Mouse (Mus musculus) liver, adult 10 weeks (tissue): ENCODE measurements around the gene Tmem141. TPM values are rescaled to one million over a fixed set of nuclear protein-coding genes. Genes with fewer than 3 reads are reported as not detected.

Experiments used
- polyA plus RNA-seq: library from polyadenylated mRNA; stranded (reverse); fragments of 350-450 nt; fragmentation: Illumina TruSeq; extraction: RNeasy Lipid Tissue Mini Kit (QIAGEN cat#74804); gene quantifications from one replicate; pipeline ENCODE4 v1.2.3, GENCODE M21; 2014; ENCODE audit warnings: low read depth, low replicate concordance

The Tmem141 gene
- 7.4 TPM for polyA plus RNA-seq

GRCm38 (mm10) chr2:25621229-25622200, at the start of gene Tmem141:
TSS of gene Tmem141 (minus strand) at chr2:25622005.

GRCm38 (mm10) chr2:25657652-25658051, 35.8 kb upstream of the Tmem141 start, which contains the start of gene Lcn5:
TSS of gene Lcn5 (plus strand) at chr2:25657952.

GRCm38 (mm10) chr2:25652902-25653301, 31.1 kb upstream of the Tmem141 start, which contains the start of gene Lcn8:
TSS of gene Lcn8 (plus strand) at chr2:25653120.

GRCm38 (mm10) chr2:25627811-25628210, 6.0 kb upstream of the Tmem141 start, which contains the start of gene Fcna:
TSS of gene Fcna (minus strand) at chr2:25628030.

GRCm38 (mm10) chr2:25617578-25617977, 4.2 kb downstream of the Tmem141 start, which contains the start of gene Ccdc183:
TSS of gene Ccdc183 (minus strand) at chr2:25617678.

GRCm38 (mm10) chr2:25607761-25608622, 13.8 kb downstream of the Tmem141 start, which contains the start of gene Rabl6:
TSS of gene Rabl6 (minus strand) at chr2:25608521.

GRCm38 (mm10) chr2:25581294-25581864, 40.4 kb downstream of the Tmem141 start, which contains the start of gene Ajm1:
TSS of gene Ajm1 (minus strand) at chr2:25581757.

GRCm38 (mm10) chr2:25574579-25575431, 47.0 kb downstream of the Tmem141 start, which contains the start of the genes Mamdc4 and Phpt1:
TSS of gene Mamdc4 (minus strand) at chr2:25574845.
TSS of gene Phpt1 (minus strand) at chr2:25575224.

Other genes with a start within 250 kb of the Tmem141 start
- gene Sapcd2, start 249.7 kb downstream of the Tmem141 start, polyA plus RNA-seq, result not detected
- gene Entpd2, start 226.1 kb downstream of the Tmem141 start, polyA plus RNA-seq, result not detected
- gene Npdc1, start 222.7 kb downstream of the Tmem141 start, polyA plus RNA-seq, result 1.1 TPM
- not detected for gene Fut7, start 198.7 kb downstream of the Tmem141 start, polyA plus RNA-seq
- gene Abca2, start 193.3 kb downstream of the Tmem141 start, polyA plus RNA-seq, result 2.0 TPM
- not detected for gene Clic3, start 165.2 kb downstream of the Tmem141 start, polyA plus RNA-seq
- gene Paxx, start 160.9 kb downstream of the Tmem141 start, polyA plus RNA-seq, result 57.0 TPM
- gene Ptgds, start 152.0 kb downstream of the Tmem141 start, polyA plus RNA-seq, result 2.1 TPM
- not detected for gene Lcn12, start 128.1 kb downstream of the Tmem141 start, polyA plus RNA-seq
- gene Fbxw5, start 121.3 kb downstream of the Tmem141 start, polyA plus RNA-seq, result 1.9 TPM
- 156 TPM for gene C8g, start 120.3 kb downstream of the Tmem141 start, polyA plus RNA-seq
- 0.93 TPM for gene Traf2, start 75.1 kb downstream of the Tmem141 start, polyA plus RNA-seq
- gene Edf1, start 64.2 kb downstream of the Tmem141 start, polyA plus RNA-seq, result 9.1 TPM
- gene Mamdc4, start 47.2 kb downstream of the Tmem141 start, polyA plus RNA-seq, result not detected
- gene Phpt1, start 46.8 kb downstream of the Tmem141 start, polyA plus RNA-seq, result 3.5 TPM
- not detected for gene Ajm1, start 40.2 kb downstream of the Tmem141 start, polyA plus RNA-seq
- gene Rabl6, start 13.5 kb downstream of the Tmem141 start, polyA plus RNA-seq, result 7.1 TPM
- not detected for gene Ccdc183, start 4.3 kb downstream of the Tmem141 start, polyA plus RNA-seq
- 34.9 TPM for gene Fcna, start 6.0 kb upstream of the Tmem141 start, polyA plus RNA-seq
- gene Lcn8, start 31.1 kb upstream of the Tmem141 start, polyA plus RNA-seq, result not detected
- not detected for gene Lcn5, start 35.9 kb upstream of the Tmem141 start, polyA plus RNA-seq
- not detected for gene Lcn6, start 54.8 kb upstream of the Tmem141 start, polyA plus RNA-seq
- gene Lcn10, start 60.7 kb upstream of the Tmem141 start, polyA plus RNA-seq, result not detected
- gene Obp2a, start 78.0 kb upstream of the Tmem141 start, polyA plus RNA-seq, result not detected
- 0.72 TPM for gene Bmyc, start 84.7 kb upstream of the Tmem141 start, polyA plus RNA-seq
- not detected for gene Obp2b, start 115.0 kb upstream of the Tmem141 start, polyA plus RNA-seq
- gene Lcn3, start 143.6 kb upstream of the Tmem141 start, polyA plus RNA-seq, result not detected
- gene Lcn11, start 155.0 kb upstream of the Tmem141 start, polyA plus RNA-seq, result not detected
- gene Gm13539, start 160.3 kb upstream of the Tmem141 start, polyA plus RNA-seq, result not detected
- not detected for gene Glt6d1, start 193.8 kb upstream of the Tmem141 start, polyA plus RNA-seq
- not detected for gene Lcn9, start 201.1 kb upstream of the Tmem141 start, polyA plus RNA-seq
- not detected for gene Sohlh1, start 225.2 kb upstream of the Tmem141 start, polyA plus RNA-seq
- gene Kcnt1, start 241.7 kb upstream of the Tmem141 start, polyA plus RNA-seq, result not detected